Mouse (Mus musculus): ENCODE measurements around the gene Gm10324. TPM values are rescaled to one million over a fixed set of nuclear protein-coding genes. Genes with fewer than 3 reads are reported as not detected.

Gm10324 gene
- not detected for polyA plus RNA-seq (2015; fragmentation: Illumina TruSeq; extraction: RNeasy Lipid Tissue Mini Kit (QIAGEN cat#74804); ENCODE audit: insufficient read depth, low read depth, low replicate concordance)

GRCm38 (mm10) chr13:66119247-66119646 lies at the start of gene Gm10324:
TSS of gene Gm10324 (plus strand) at chr13:66119547.

Other genes with a start within 250 kb of the Gm10324 start
- not detected for gene Gm10772, start 108.0 kb downstream of the Gm10324 start, polyA plus RNA-seq (2015; fragmentation: Illumina TruSeq; extraction: RNeasy Lipid Tissue Mini Kit (QIAGEN cat#74804); ENCODE audit: insufficient read depth, low read depth, low replicate concordance)

Data from pancreas, adult 10 weeks (tissue).